Mouse (Mus musculus): ENCODE results near the gene Hist1h3e.
"Not testable (repeated sequence)": the region's sequence is repeated elsewhere in the genome, so short reads cannot be mapped to it uniquely, and the experiment has no call there.

Hist1h3e gene

DNA sequence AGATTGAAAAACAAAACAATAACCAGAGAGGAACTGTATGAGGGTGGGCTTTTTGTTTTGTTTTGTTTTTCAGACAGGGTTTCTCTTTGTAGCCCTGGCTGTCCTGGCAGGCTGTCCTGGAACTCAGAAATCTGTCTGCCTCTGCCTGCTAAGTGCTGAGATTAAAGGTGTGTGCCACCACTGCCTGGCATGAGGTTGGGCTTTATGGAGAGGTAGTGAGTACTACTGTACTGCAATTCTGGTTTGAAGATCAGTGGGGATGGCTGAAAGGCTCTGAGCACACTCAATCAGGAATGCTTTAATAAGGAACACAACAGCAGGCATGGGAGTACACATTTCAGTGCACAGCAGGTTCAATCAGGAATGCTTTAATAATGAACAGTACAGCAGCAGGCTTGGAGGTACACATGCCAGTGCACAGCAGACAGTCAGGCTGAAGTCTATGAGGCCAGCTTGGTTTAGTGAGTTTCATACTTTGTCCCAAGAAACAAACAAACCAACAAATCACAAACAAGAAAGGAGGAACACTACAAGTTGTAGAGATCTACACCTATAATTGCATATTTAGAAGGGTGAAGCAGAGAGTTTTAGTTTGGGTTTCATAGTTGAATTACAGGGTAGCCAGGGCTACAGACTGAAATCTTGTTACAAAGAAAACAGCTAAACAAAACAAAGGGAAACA is 21.4 kb upstream of the Hist1h3e start:
- DNase-seq (ENCODE audit: extremely low read depth, low read depth, low spot score): no peak

DNA sequence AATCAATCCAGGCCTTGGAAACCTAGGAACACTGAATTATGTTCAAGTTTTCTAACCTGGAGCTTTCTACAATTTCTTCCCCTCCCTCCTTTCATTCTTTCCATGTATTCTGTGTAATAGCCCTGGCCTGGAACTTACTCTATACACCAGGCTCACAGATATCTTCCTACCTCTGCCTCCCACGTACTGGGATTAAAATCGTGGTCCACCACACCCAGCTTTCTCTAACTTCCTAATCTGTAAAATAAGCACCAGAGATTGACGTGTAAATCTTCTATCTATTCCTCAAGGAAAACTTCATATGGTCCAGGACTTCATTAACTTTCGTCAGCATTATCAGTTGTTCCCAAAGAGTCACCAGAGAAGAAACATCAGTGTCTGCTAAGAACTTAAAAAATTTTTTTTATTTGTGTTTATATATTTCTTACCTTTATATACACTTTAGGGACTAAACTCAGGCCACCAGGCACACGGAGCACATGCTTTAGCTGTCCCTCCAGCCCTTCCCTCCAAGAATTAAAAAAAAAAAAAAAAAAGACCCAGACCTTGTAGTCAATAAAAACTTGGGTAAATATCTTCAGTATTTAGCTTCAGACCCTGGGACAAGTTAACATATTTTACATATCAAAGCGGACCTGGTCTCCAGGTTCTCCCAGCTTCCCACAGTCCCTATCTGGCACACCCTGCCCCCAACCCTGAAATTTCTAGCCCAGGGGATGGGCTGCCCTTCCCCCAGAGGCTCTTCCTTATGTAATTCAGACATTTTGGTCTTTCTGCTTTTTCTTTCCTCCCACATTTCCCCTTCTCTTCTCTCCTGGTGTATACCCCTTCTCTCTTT is 20.3 kb upstream of the Hist1h3e start:
- DNase-seq (ENCODE audit: extremely low read depth, low read depth, low spot score): no peak

DNA sequence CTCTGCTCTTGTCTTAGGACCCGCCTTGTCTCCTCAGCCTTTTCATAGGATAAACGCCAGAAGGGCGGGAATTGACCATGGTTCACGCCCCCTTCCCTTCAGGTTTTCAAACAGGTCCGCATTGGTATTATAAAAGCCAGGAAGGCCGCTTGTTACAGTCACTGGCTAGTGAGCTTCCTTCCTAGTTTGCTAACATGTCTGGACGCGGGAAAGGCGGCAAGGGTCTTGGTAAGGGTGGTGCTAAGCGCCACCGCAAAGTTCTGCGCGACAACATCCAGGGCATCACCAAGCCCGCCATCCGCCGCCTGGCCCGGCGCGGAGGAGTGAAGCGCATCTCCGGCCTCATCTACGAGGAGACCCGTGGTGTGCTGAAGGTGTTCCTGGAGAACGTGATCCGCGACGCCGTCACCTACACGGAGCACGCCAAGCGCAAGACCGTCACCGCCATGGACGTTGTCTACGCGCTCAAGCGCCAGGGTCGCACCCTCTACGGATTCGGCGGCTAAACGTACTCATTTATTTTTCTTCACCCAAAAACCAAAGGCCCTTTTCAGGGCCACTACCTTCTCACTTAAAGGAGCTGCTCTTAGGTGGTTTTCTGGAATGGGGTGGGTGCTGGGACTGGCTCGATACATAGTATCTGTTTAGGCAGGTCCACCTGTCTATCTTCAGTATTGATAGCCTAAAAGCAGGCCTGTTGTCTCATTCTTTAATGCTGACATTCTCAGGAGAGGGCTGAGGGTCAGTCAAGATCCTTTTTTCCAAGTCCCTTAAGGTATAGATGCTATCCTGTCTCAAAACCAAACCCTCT is 19.4 kb upstream of the Hist1h3e start, which contains the start of gene Hist1h4d:
TSS of gene Hist1h4d (plus strand) at position 191 of the 811 bp plus-strand sequence.
- DNase-seq (ENCODE audit: extremely low read depth, low read depth, low spot score): peak; percentile 85

DNA sequence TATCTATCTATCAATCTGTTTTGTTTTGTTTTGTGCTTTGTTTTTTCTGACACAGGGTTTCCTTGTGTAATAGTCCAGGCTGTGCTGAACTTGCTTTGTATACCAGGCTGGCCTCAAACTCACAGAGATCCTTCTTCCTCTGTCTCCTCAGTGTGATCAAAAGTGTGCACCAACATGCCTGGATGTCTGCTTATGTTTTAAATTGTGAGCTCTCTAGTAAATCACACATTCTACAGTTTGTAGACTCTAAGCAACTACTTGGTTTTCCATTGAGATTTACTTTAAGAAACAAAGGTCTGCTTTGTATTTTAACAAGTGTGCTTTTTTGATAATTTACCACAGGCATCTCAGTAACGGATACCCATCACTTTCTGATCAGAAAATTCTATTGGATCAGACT is 15.7 kb upstream of the Hist1h3e start:
- DNase-seq (ENCODE audit: extremely low read depth, low read depth, low spot score): no peak

DNA sequence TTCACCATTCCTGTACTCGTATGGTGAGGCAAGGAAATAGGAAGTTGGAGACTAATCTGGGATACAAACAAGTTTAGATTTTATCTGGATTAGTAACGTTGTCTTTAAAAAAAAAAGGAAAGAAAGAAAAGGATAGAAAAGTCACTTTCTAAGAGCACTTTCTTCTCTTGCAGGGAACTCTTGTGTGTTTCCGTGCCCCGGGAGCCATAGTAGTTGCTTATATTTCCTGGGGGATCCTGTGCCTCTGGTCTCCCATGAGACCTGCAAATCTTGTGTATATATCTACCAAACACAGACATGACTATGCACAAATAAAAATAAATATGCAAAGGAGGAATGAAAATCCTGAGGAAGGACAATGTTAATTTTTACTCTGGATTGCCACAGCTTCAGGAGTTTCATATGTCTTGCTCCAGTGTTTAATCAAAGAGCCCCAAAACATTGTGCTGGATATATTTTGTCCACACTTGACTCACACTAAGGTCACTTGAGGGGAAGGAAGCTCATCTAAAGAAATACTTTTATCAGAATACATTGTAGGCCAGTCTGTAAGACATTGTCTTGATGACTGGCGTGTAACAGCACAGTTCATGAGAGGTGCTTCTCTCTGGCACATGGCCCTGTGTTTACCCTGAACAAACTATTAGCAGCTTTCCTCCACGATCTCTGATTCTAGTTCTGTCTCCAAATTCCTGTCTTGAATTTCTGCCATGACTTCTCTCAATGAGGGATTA is 14.9 kb upstream of the Hist1h3e start:
- no peak for DNase-seq (ENCODE audit: extremely low read depth, low read depth, low spot score)

DNA sequence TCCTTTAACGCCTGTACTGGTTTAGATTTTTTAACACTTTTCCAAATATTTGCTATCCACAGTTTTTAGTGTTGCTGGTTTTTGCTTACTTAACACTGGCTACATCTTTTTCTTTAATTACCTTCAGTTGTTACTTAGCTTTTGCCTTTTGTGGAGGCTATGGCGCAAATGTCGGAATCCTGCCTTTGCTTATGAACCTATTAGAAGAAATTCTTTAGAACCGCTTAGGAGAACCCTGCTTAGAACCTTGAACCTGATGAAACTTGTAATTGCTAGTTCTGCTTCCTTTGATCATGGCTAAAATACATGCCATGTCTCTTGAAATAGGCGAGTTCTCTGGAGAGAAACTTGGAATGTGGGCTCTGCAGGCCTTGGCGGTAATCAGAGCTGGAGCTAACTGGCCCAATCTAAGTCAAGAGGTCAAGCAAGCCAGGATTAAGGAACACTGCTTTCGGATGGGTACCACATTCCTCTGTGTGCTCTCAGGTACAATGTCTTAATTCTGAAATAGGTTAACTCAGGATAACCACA is 14.2 kb upstream of the Hist1h3e start:
- DNase-seq (ENCODE audit: extremely low read depth, low read depth, low spot score): no peak

DNA sequence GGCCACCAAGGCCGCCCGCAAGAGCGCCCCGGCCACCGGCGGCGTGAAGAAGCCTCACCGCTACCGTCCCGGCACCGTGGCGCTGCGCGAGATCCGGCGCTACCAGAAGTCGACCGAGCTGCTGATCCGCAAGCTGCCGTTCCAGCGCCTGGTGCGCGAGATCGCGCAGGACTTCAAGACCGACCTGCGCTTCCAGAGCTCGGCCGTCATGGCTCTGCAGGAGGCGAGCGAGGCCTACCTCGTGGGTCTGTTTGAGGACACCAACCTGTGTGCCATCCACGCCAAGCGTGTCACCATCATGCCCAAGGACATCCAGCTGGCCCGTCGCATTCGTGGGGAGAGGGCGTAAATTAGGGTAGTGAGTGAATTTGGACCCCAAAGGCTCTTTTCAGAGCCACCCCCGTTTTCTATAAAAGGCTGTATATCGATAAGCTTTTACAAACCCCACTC is 13.7 kb upstream of the Hist1h3e start:
- not testable (repeated sequence) for DNase-seq (ENCODE audit: extremely low read depth, low read depth, low spot score)

DNA sequence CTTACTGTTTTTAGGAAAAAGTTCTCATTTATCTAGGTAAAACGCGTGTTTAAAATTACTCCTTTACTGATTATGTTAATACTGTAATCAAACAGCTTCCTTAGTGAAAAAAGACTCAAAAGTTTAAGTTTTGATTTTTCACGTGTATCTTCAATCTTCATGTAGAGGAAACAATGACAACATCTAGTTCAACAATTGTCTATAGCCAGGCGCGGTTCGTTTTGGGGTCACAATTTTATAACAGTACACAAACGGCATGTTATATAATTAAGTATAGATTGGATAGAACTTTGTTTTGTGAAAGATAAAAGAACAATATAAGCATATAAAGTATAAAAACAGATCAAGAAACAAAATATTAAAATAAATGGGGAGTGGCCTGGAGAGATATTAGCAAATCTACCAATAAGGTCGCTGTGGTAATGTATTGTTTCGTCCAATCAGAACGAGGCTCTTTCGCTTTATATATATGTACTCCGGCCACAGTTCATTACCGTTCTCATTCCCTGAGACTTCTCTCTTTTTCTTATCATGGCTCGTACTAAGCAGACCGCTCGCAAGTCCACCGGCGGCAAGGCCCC is 13.2 kb upstream of the Hist1h3e start, which contains the start of gene Hist1h3d:
TSS of gene Hist1h3d (plus strand) at position 493 of the 581 bp plus-strand sequence.
- no peak for DNase-seq (ENCODE audit: extremely low read depth, low read depth, low spot score)

DNA sequence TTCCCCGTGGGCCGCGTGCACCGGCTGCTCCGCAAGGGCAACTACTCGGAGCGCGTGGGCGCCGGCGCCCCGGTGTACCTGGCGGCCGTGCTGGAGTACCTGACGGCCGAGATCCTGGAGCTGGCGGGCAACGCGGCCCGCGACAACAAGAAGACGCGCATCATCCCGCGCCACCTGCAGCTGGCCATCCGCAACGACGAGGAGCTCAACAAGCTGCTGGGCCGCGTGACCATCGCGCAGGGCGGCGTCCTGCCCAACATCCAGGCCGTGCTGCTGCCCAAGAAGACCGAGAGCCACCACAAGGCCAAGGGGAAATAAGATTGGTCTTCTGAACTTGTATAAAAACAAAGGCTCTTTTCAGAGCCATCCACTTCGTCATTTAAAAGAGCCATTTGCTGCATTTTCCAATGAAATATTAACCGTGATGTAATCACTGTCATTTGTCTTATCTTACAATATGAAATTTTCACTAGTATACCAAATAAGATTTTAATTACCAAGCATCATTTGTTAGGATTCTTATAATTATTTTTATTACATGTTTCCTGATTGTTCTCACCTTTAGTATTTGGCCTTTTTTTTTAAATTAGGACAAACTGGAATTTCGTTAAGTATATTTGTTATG is 12.5 kb upstream of the Hist1h3e start:
- not testable (repeated sequence) for DNase-seq (ENCODE audit: extremely low read depth, low read depth, low spot score)

DNA sequence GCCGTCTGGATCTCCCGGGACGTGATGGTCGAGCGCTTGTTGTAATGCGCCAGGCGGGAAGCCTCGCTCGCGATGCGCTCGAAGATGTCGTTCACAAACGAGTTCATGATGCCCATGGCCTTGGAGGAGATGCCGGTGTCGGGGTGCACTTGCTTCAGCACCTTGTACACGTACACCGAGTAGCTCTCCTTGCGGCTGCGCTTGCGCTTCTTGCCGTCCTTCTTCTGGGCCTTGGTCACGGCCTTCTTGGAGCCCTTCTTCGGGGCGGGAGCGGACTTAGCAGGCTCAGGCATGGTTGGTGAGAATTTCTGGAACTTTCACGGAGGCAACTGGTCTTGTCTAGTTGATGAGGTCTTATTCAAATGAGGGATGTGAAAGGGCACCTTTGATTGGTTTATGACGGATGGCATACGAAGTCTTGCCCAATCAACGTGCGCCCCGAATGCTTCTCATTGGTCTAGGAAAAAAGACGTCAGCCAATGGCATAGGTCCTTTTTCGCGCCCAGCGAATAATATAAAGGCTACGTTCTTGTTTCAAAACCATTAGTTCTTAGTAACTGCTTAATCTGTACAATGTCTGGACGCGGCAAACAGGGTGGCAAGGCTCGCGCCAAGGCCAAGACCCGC is 11.8 kb upstream of the Hist1h3e start, which contains the start of the genes Hist1h2bf and Hist1h2ad:
TSS of gene Hist1h2bf (minus strand) at position 299 of the 627 bp plus-strand sequence.
TSS of gene Hist1h2ad (plus strand) at position 484 of the 627 bp plus-strand sequence.
- peak; percentile 94 for DNase-seq (ENCODE audit: extremely low read depth, low read depth, low spot score)

DNA sequence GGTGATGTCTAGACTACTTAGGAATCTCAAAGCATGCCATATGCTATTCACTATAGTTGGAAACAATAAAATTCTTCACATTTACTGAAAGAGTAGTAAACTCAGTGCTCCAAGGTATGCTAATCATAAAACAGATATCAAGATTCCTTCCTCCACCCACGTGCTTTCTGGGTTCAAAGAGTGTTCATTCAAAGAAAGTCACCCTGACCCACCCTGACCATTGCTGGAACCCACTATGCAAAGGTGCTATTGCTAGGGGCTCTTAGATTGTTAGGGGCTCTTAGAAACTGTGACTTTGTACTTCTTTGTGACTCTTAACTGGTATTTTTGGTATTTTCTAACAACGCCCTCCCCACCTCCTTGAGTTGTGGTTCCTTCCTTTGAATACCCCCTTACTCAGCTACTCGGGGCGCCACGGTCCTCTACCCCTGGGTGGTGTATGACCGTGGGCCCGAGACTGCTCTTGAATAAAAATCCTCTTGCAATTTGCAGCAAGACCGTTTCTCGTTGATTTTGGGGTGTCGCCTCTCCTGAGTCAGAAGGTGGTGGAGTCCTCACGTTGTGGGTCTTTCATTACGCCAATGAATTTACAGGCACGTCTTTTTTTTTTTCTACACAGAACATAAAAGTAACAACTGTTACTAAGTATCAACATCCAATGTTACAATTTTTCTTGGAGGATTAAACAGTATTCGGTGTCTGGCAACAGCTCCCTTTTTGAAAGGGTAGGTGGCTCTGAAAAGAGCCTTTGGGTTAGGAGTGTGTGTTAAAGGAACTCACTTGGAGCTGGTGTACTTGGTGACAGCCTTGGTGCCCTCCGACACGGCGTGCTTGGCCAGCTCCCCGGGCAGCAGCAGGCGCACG is 11.1 kb upstream of the Hist1h3e start:
- not testable (repeated sequence) for DNase-seq (ENCODE audit: extremely low read depth, low read depth, low spot score)

DNA sequence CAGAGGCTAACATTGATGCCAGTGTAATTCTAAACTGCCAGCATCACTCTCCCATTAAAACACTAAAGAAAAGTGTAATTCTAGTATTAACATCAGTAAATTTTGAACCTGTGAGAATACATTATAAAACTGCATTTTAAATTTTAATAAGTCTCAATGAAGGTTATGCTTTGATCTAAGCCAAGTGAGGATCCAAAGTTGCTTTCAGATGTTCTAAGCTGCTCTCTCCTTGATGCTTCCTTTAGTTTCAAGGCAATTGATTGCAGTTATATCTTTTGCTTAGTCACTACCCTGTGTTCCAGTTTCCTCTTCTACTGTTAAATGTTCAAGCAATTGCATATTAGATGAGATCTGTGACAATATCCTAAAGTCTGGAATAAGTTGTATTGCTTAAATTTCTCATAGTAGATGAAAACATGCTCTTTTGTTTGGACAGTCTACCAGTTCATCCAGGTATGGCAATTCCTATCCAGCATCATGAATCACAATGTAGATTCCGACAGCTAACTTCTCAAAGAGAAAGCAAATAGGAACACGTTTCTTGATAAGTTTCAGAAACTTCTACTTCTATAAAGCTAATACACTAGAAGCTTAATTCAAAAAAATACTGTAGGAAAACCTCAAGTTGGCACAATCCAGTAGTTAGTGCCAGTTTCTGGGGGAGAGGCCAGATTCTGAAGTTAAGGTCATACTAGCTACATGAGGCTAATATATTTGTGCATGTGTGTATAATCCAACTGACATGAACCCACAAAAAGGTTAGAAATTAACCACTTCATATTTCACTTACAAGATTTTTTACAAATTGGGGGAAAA is 10.3 kb upstream of the Hist1h3e start:
- DNase-seq (ENCODE audit: extremely low read depth, low read depth, low spot score): no peak

DNA sequence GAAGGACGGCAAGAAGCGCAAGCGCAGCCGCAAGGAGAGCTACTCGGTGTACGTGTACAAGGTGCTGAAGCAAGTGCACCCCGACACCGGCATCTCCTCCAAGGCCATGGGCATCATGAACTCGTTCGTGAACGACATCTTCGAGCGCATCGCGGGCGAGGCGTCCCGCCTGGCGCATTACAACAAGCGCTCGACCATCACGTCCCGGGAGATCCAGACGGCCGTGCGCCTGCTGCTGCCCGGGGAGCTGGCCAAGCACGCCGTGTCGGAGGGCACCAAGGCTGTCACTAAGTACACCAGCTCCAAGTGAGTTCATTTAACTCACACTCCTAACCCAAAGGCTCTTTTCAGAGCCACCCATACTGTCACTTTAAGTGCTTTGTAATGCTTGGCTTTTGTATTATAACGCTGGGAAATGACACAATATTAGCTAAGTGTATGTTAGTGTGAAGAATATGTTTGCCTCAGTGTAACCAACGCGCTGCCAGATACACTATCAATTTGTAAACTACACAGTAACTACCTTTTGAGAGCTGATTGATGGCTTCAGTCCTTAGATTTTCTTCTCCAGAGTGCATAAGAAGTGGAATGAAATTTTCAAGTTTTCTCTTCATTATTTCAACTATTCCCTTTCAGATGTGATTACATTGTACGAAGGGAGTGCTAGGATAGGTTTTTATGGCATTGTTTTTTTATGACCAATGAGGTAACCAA is 9.5 kb upstream of the Hist1h3e start:
- DNase-seq (ENCODE audit: extremely low read depth, low read depth, low spot score): not testable (repeated sequence)

DNA sequence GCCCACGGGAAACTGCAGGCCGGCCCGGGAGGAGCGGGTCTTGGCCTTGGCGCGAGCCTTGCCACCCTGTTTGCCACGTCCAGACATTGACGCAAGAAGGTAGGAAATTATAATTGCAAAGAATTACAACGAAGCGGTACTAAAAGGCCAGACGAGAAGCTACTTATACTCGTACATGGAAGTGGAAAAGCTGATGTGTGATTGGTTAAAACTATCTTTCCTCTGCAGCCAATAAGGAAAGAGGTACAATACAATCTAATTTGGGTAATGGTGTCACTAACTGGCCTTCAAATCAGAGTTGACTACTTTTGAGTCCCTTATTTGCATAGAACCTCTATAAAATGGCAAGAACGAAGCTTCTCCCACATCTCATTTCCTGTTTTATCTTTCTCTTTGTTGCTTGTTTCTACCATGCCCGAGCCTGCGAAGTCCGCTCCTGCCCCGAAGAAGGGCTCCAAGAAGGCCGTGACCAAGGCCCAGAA is 8.9 kb upstream of the Hist1h3e start, which contains the start of the genes Hist1h2ae and Hist1h2bg:
TSS of gene Hist1h2ae (minus strand) at position 199 of the 482 bp plus-strand sequence.
TSS of gene Hist1h2bg (plus strand) at position 375 of the 482 bp plus-strand sequence.
- peak; percentile 97 for DNase-seq (ENCODE audit: extremely low read depth, low read depth, low spot score)

DNA sequence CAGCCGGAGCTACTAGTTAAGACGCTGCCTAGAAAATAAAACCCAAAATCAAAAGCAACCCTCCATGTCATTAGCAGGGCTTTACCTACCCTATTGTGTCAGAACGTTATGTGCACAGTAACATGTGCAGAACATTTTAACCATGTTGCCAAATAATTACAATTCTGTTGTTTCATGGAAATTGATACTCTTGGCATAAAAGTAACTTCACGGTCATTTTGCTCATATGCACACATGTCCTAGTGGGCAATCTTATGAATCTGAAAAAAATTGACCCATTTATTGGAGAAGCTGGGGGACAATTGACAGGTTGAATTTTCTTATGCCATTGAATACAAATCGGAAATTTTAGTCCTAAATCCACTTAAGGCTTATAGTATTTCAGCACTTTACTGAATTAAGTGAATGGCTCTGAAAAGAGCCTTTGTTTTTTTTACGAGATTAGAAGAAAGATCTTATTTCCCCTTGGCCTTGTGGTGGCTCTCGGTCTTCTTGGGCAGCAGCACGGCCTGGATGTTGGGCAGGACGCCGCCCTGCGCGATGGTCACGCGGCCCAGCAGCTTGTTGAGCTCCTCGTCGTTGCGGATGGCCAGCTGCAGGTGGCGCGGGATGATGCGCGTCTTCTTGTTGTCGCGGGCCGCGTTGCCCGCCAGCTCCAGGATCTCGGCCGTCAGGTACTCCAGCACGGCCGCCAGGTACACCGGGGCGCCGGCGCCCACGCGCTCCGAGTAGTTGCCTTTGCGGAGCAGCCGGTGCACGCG is 8.3 kb upstream of the Hist1h3e start:
- not testable (repeated sequence) for DNase-seq (ENCODE audit: extremely low read depth, low read depth, low spot score)

Data from fat pad, adult 2 months (tissue).